Mouse (Mus musculus) adrenal gland, postnatal 14 days (tissue): ENCODE measurements around the gene Olfr430. TPM values are rescaled to one million over a fixed set of nuclear protein-coding genes. Genes with fewer than 3 reads are reported as not detected.

Experiments
- total RNA-seq: library from RNA; stranded (reverse); gene quantifications from 2 replicates; pipeline ENCODE4 v1.2.3, GENCODE M21; 2021

Olfr430 gene
- total RNA-seq, 1 experiment from 2014 or later = not detected

Other genes with a start within 250 kb of the Olfr430 start
- 2.1 and 2.7 TPM in 2 replicates for gene Ifi211, start 153.6 kb upstream of the Olfr430 start, total RNA-seq
- 11.5 and 27.3 TPM in 2 replicates for gene Mndal, start 124.1 kb upstream of the Olfr430 start, total RNA-seq
- gene Ifi203, start 123.9 kb upstream of the Olfr430 start, total RNA-seq = 10.1 and 20.6 TPM in 2 replicates
- not detected in 2 replicates for gene Ifi202b, start 83.9 kb upstream of the Olfr430 start, total RNA-seq
- gene Ifi205, start 34.8 kb upstream of the Olfr430 start, total RNA-seq = 2.6 and 6.6 TPM in 2 replicates
- gene Olfr433, start 25.9 kb upstream of the Olfr430 start, total RNA-seq = not detected in 2 replicates
- gene Olfr432, start 17.4 kb upstream of the Olfr430 start, total RNA-seq = not detected in 2 replicates
- gene Olfr429, start 17.7 kb downstream of the Olfr430 start, total RNA-seq = not detected in 2 replicates
- not detected in 2 replicates for gene Olfr427, start 30.3 kb downstream of the Olfr430 start, total RNA-seq
- gene Olfr231, start 54.6 kb downstream of the Olfr430 start, total RNA-seq = not detected in 2 replicates
- gene Olfr424, start 64.9 kb downstream of the Olfr430 start, total RNA-seq = not detected in 2 replicates
- gene Olfr420, start 89.0 kb downstream of the Olfr430 start, total RNA-seq = not detected in 2 replicates
- 4.7 and 8.0 TPM in 2 replicates for gene Spta1, start 106.2 kb downstream of the Olfr430 start, total RNA-seq
- not detected in 2 replicates for gene Olfr419, start 185.5 kb downstream of the Olfr430 start, total RNA-seq